8 mouse cellular contexts compared by ENCODE assay signal in the genomic region with DNA sequence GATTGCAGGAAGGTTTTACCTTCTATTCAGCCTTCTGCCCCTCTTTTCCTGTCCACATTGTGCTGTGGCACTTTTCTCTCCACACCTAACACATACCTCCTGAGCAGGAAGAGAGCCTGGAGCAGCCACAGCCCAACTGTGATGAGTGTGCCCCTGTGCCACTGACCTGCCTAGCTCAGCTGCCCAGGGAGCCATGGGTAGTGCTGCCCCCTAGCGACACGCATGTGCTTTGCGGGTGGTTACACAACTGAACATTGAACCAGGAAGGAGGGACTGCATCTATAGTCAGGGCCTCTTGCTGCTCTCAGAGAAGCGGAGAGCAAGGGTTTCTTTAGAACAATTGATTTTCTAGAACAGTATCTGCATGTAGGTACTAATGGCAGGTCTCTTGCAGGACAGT. TPM values are rescaled to one million over a fixed set of nuclear protein-coding genes. Genes with fewer than 3 reads are reported as not detected.
A peak's percentile ranks its signal among the peaks of the same experiment; 100 is the strongest.
DNase-seq lines count a peak whose midpoint lies in the region; ATAC-seq lines count a peak whose summit lies in the region.

No protein-coding gene starts in this region.

- peaks cover 58% of the 10 kb centered on the region for H3K36me3 ChIP-seq in erythroblast, embryonic 14.5 days (ENCODE audit: control insufficient read depth)
- peaks cover 58% of the 10 kb centered on the region for H3K36me3 ChIP-seq in heart, embryonic 13.5 days
- peaks cover 59% of the 10 kb centered on the region for H3K36me3 ChIP-seq in liver, embryonic 12.5 days
- H3K36me3 ChIP-seq in splenic B cell, adult 2 months (ENCODE audit: control insufficient read depth, insufficient read depth, low read length, poor library complexity, severe bottlenecking) = peaks cover 14% of the 10 kb centered on the region

- WGBS in heart, embryonic 13.5 days = 21% methylated on average over 4 of the region's 4 CpGs
- WGBS in liver, embryonic 12.5 days (ENCODE audit: insufficient replicate concordance) = 8% methylated on average over 4 of the region's 4 CpGs

- H3K9me3 ChIP-seq in erythroblast, embryonic 14.5 days (ENCODE audit: control insufficient read depth, low read length) = no peaks in the 10 kb centered on the region
- H3K9me3 ChIP-seq in heart, embryonic 13.5 days = no peaks in the 10 kb centered on the region
- H3K9me3 ChIP-seq in liver, embryonic 12.5 days (replicated peaks) = no peaks in the 10 kb centered on the region

- ATAC-seq in heart, embryonic 13.5 days (ENCODE audit: extremely low read depth, insufficient number of reproducible peaks, low FRiP score, low TSS enrichment) = no peak
- peak; percentile 25 for ATAC-seq in liver, embryonic 12.5 days

- peak; percentile 93 to 94 for DNase-seq in B cell, adult 2 months
- DNase-seq in brain, adult 2 months (ENCODE audit: low read depth, low spot score) = peak; percentile 94
- DNase-seq in kidney, postnatal 10 days = peak; percentile 94
- peak; percentile 94 for DNase-seq in naive thymus-derived CD4-positive, alpha-beta T cell, adult 2 months (ENCODE audit: low read depth)
- DNase-seq in splenic B cell, adult 2 months (ENCODE audit: low read depth, low spot score) = peak; percentile 93

- H3K27me3 ChIP-seq in erythroblast, embryonic 14.5 days (ENCODE audit: control insufficient read depth) = no peaks in the 10 kb centered on the region
- H3K27me3 ChIP-seq in heart, embryonic 13.5 days (replicated peaks) = no peaks in the 10 kb centered on the region
- no peaks in the 10 kb centered on the region for H3K27me3 ChIP-seq in liver, embryonic 12.5 days (replicated peaks)
- no peaks in the 10 kb centered on the region for H3K27me3 ChIP-seq in splenic B cell, adult 2 months (ENCODE audit: control insufficient read depth, insufficient read depth, low read length, poor library complexity, severe bottlenecking)

- H3K27ac ChIP-seq in heart, embryonic 13.5 days (replicated peaks) = peak overlapping the region; percentile 99; the same call in 1 of the 2 replicates
- H3K27ac ChIP-seq in liver, embryonic 12.5 days = peak overlapping the region; percentile 78

- H3K4me3 ChIP-seq in erythroblast, embryonic 14.5 days (replicated peaks) = peak overlapping the region; percentile 83
- peak overlapping the region; percentile 89 for H3K4me3 ChIP-seq in heart, embryonic 13.5 days
- H3K4me3 ChIP-seq in liver, embryonic 12.5 days = peak overlapping the region; percentile 82

- H3K9ac ChIP-seq in heart, embryonic 13.5 days = peak overlapping the region; percentile 97
- H3K9ac ChIP-seq in liver, embryonic 12.5 days = peak overlapping the region; percentile 82

- H3K4me2 ChIP-seq in heart, embryonic 13.5 days = peak overlapping the region; percentile 92
- peak overlapping the region; percentile 93 for H3K4me2 ChIP-seq in liver, embryonic 12.5 days

- peaks cover 97% of the 10 kb centered on the region for H3K4me1 ChIP-seq in erythroblast, embryonic 14.5 days (ENCODE audit: control insufficient read depth)
- peaks cover 80% of the 10 kb centered on the region for H3K4me1 ChIP-seq in heart, embryonic 13.5 days
- peaks cover 89% of the 10 kb centered on the region for H3K4me1 ChIP-seq in liver, embryonic 12.5 days

RNA-seq across cellular contexts. Expression of a gene that starts 2.3 kb away (rescaled TPM):
- 0.27 TPM in 2 replicates for polyA plus RNA-seq in erythroblast, embryonic 14.5 days (2012)
- polyA plus RNA-seq in heart, embryonic 13.5 days (2015; fragmentation: Nextera tagmentation; extraction: Ambion mirVana) = 124 and 130 TPM in 2 replicates
- 136 and 148 TPM in 2 replicates for polyA plus RNA-seq in liver, embryonic 12.5 days (2016; fragmentation: Nextera tagmentation; extraction: Ambion mirVana)

RNA-seq across cellular contexts. Expression of a gene that starts 37.2 kb away (rescaled TPM):
- not detected in 2 replicates for polyA plus RNA-seq in erythroblast, embryonic 14.5 days (2012)
- 0.49 and 0.69 TPM in 2 replicates for polyA plus RNA-seq in heart, embryonic 13.5 days (2015; fragmentation: Nextera tagmentation; extraction: Ambion mirVana)
- polyA plus RNA-seq in liver, embryonic 12.5 days (2016; fragmentation: Nextera tagmentation; extraction: Ambion mirVana) = 0.04 TPM in 1 of 2 replicates, not detected in the other

Comparison
In these comparisons a context has a peak if more than half of its experiments do, and no peak if none do; other contexts are left out.
1. RNA of a gene that starts 2.3 kb away (polyA plus RNA-seq): 136 to 148 TPM in liver, embryonic 12.5 days and 124 to 130 TPM in heart, embryonic 13.5 days; 0.27 TPM in erythroblast, embryonic 14.5 days; every median in the first group is over 10 times any median in the second.
2. Peak in every context shown above with its lines, with median percentiles within 50 percentile points of each other: DNase-seq and H3K4me3 ChIP-seq.